In the genomic region with DNA sequence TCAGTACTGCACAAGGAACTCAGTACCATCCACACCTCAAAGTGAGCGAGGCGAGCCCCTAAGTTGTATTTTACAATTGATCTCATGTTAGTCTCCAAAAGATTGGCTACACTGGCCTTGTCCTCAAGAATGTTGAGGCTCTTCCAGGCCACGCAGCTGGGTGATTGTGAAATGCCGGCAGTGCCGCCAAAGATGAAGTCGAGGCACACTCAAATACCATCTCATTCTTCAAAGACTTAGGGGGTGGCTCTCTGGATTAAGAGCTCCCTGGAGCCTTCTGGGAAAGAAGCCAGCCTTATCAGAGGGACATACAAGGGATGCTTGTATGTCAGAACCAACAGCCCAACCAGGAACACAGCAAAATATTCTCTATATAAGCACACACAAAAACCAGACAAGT, we compare ENCODE assay signal across 10 mouse cellular contexts. TPM values are rescaled to one million over a fixed set of nuclear protein-coding genes. Genes with fewer than 3 reads are reported as not detected.
DNase-seq lines count a peak whose midpoint lies in the region; ATAC-seq lines count a peak whose summit lies in the region.
"Had no signal": no experiment of that assay in that cellular context is flagged by ENCODE, and none has a peak within 500 bp of the region (broad histone marks: within the 10 kb centered on the region; RNA-seq: fewer than 3 reads in every experiment).

No protein-coding gene starts in this region.

- peak; percentile 33 to 37 for DNase-seq in adrenal gland, postnatal 36 days
- no peak for DNase-seq in adrenal gland, postnatal 25 days
- DNase-seq in 3T3-L1 (ENCODE audit: low read depth, low spot score) = peak; percentile 77
- peak; percentile 71 for DNase-seq in gastrocnemius, postnatal 14 days
- peak; percentile 68 to 72 for DNase-seq in lung, adult 18-20 months
- DNase-seq in spleen, postnatal 10 days (ENCODE audit: low spot score in 2 of 2) = no peak
- no peak for DNase-seq in frontal cortex, postnatal 14 days (ENCODE audit: low spot score in 2 of 2)
- DNase-seq: B cell, adult 2 months; kidney, adult 11 months had no signal

- ATAC-seq in granulocyte monocyte progenitor cell, adult 5-6 weeks (replicated peaks; ENCODE audit: poor library complexity, severe bottlenecking) = no peak

- intact Hi-C loops in gastrocnemius, postnatal 14 days (cut with DNase I; ENCODE audit: low total_unique reads) = loop anchor here (10.0 kb wide), 1 partner anchor 134 kb away; no protein-coding TSS in a partner anchor

RNA-seq across cellular contexts. Expression of a gene that starts 7.1 kb away (rescaled TPM):
- not detected for total RNA-seq in adrenal gland, postnatal 36 days (2021)
- not detected in 2 replicates for total RNA-seq in adrenal gland, postnatal 25 days (2021)
- under 1 TPM in 1 of 2 experiments, not detected in 1; 0.35 TPM for total RNA-seq in gastrocnemius, postnatal 14 days (2021)
- total RNA-seq in granulocyte monocyte progenitor cell, adult 5-6 weeks (2014; fragmentation: Nextera tagmentation) = not detected in 2 replicates
- total RNA-seq in granulocyte monocyte progenitor cell, adult 5-6 weeks (2017) = not detected in 2 replicates

RNA-seq across cellular contexts. Expression of a gene that starts 15.7 kb away (rescaled TPM):
- total RNA-seq in adrenal gland, postnatal 36 days (2021) = 10 to 100 TPM in 1 of 2 experiments, 1 to 10 TPM in 1; 8.3 to 12.0 TPM
- 5.7 and 5.9 TPM in 2 replicates for total RNA-seq in adrenal gland, postnatal 25 days (2021)
- total RNA-seq in gastrocnemius, postnatal 14 days (2021) = 1 to 10 TPM; 2.4 to 3.0 TPM
- total RNA-seq in granulocyte monocyte progenitor cell, adult 5-6 weeks (2014; fragmentation: Nextera tagmentation) = 3.5 and 4.7 TPM in 2 replicates
- total RNA-seq in granulocyte monocyte progenitor cell, adult 5-6 weeks (2017) = 2.9 and 3.0 TPM in 2 replicates

RNA-seq across cellular contexts. Expression of a gene that starts 15.9 kb away (rescaled TPM):
- total RNA-seq in adrenal gland, postnatal 36 days (2021) = under 1 TPM; 0.10 to 0.20 TPM
- total RNA-seq in adrenal gland, postnatal 25 days (2021) = 0.15 and 0.24 TPM in 2 replicates
- not detected for total RNA-seq in gastrocnemius, postnatal 14 days (2021)
- total RNA-seq in granulocyte monocyte progenitor cell, adult 5-6 weeks (2014; fragmentation: Nextera tagmentation) = 0.15 TPM in 1 of 2 replicates, not detected in the other
- 0.09 and 0.26 TPM in 2 replicates for total RNA-seq in granulocyte monocyte progenitor cell, adult 5-6 weeks (2017)

RNA-seq across cellular contexts. Expression of a gene that starts 34.3 kb away (rescaled TPM):
- total RNA-seq in adrenal gland, postnatal 36 days (2021) = 10 to 100 TPM; 26.7 to 32.5 TPM
- 24.7 and 30.8 TPM in 2 replicates for total RNA-seq in adrenal gland, postnatal 25 days (2021)
- 1 to 10 TPM; 7.5 to 8.2 TPM for total RNA-seq in gastrocnemius, postnatal 14 days (2021)
- 15.4 and 33.4 TPM in 2 replicates for total RNA-seq in granulocyte monocyte progenitor cell, adult 5-6 weeks (2014; fragmentation: Nextera tagmentation)
- 19.0 and 28.7 TPM in 2 replicates for total RNA-seq in granulocyte monocyte progenitor cell, adult 5-6 weeks (2017)

RNA-seq across cellular contexts. Expression of a gene that starts 50.5 kb away (rescaled TPM):
- not detected for total RNA-seq in adrenal gland, postnatal 36 days (2021)
- not detected in 2 replicates for total RNA-seq in adrenal gland, postnatal 25 days (2021)
- not detected for total RNA-seq in gastrocnemius, postnatal 14 days (2021)
- total RNA-seq in granulocyte monocyte progenitor cell, adult 5-6 weeks (2014; fragmentation: Nextera tagmentation) = not detected in 2 replicates
- not detected in 2 replicates for total RNA-seq in granulocyte monocyte progenitor cell, adult 5-6 weeks (2017)

Comparison
In these comparisons a context has a peak if more than half of its experiments do, and no peak if none do; other contexts are left out.
1. DNase-seq: peak in adrenal gland, postnatal 36 days (2 of 2), 3T3-L1 (single experiment), gastrocnemius, postnatal 14 days (single experiment) and lung, adult 18-20 months (2 of 2); none in adrenal gland, postnatal 25 days (single experiment), spleen, postnatal 10 days (0 of 2) and frontal cortex, postnatal 14 days (0 of 2).